Mouse (Mus musculus): ENCODE results near the gene Prrc2a. TPM values are rescaled to one million over a fixed set of nuclear protein-coding genes. Genes with fewer than 3 reads are reported as not detected.

The Prrc2a gene
- 181 and 196 TPM in 2 replicates for polyA plus RNA-seq (2015; fragmentation: Nextera tagmentation; extraction: Ambion mirVana)

DNA sequence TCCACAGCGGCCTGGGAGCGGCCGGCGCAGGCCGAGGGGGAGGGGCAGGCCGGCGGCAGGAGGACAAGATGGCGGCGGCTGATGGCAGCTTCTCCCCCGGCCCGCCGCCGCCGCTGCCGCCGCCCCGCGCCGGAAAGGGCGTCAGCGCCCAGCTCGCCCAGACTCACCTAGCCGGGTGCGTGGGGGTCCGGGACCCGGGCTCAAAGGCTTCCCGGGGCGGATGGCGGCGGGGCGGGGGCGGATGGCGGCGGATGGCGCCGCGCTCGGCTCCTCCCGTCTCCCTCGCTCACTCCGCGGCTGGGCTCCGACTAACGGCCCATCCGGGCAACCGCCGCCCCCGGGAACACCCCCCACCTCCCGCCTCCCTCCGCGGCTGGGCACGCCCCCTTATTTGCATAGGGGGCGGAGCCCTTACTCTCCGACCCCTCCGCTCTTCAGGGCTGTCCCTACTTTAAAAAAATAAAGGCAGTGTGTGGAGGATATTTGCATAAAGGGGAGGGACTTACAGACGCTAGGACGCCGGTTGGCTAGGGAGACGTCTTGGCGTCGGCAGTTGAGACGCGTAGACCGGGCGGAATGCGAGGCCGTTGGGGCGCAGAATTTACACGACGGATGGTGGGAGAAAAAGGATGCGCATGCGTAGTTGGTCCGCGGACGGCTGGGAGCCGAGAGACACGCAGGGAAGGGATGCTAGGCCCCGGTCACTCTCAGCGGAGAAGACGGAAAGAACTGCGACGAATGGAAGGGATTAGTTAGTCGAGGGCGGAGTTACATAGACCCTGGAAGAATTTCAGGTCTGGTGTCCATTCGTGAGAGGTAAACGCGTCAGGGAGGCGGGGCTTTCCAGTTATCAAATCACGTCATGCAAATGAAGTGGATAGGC, at the start of gene Prrc2a:
Gene Prrc2a, minus strand, starts transcription at position 330 of the 883 bp plus-strand sequence.
- Histone ChIP-seq H3K9me3 (no peaks in the 10 kb centered on the region), H3K4me2 (peak within 1 kb of the TSS; percentile 86), H3K4me3 (peak within 1 kb of the TSS; percentile 100), H3K27me3 (no peaks in the 10 kb centered on the region), H3K27ac (peak within 1 kb of the TSS; percentile 98), H3K36me3 (peaks cover 24% of the 10 kb centered on the region), H3K4me1 (replicated peaks) (peaks cover 43% of the 10 kb centered on the region), H3K9ac (peak within 1 kb of the TSS; percentile 100)
- WGBS = under 1% methylated on average over 46 of the region's 89 CpGs
- ATAC-seq (ENCODE audit: low FRiP score) = peak; percentile 95

GRCm38 (mm10) chr17:35213071-35213470, 48.4 kb upstream of the Prrc2a start:
- no peak overlapping the region for H3K9ac ChIP-seq
- no peaks in the 10 kb centered on the region for H3K36me3 ChIP-seq
- WGBS = 92% methylated on average over 5 of the region's 5 CpGs
- H3K4me2 ChIP-seq = no peak overlapping the region
- no peak overlapping the region for H3K27ac ChIP-seq
- ATAC-seq (ENCODE audit: low FRiP score) = no peak
- no peak overlapping the region for H3K4me3 ChIP-seq
- H3K27me3 ChIP-seq = no peaks in the 10 kb centered on the region
- H3K4me1 ChIP-seq (replicated peaks) = no peaks in the 10 kb centered on the region
- H3K9me3 ChIP-seq = no peaks in the 10 kb centered on the region

DNA sequence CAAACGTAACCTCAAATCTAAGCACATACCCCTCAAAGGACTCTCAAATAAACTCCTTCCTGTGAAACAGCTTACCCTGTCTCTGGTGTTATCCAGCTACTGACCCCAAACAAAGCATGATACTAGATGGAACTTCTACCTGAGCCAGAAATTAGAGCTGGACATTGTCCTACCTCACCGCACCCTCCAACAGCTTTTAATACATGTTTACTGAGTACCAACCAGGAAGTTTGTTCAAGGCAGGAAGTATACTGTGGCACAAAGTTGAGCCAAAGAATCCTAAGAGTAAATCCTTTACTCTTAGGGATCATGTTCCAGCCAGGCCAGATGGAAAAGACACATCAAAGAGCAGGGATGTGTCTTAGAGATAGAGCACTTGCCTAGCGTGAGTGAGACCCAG, 45.9 kb upstream of the Prrc2a start:
- Histone ChIP-seq H3K4me3 (no peak overlapping the region), H3K4me2 (no peak overlapping the region), H3K9me3 (no peaks in the 10 kb centered on the region), H3K27me3 (no peaks in the 10 kb centered on the region), H3K9ac (no peak overlapping the region), H3K36me3 (no peaks in the 10 kb centered on the region), H3K4me1 (replicated peaks) (no peaks in the 10 kb centered on the region), H3K27ac (no peak overlapping the region)
- 89% methylated on average over 3 of the region's 3 CpGs for WGBS
- no peak for ATAC-seq (ENCODE audit: low FRiP score)

GRCm38 (mm10) chr17:35209785-35210535, 45.3 kb upstream of the Prrc2a start:
- H3K4me2 ChIP-seq = no peak overlapping the region
- H3K36me3 ChIP-seq = no peaks in the 10 kb centered on the region
- H3K27ac ChIP-seq = no peak overlapping the region
- 71% methylated on average over 12 of the region's 12 CpGs for WGBS
- no peak overlapping the region for H3K4me3 ChIP-seq
- peaks cover 5% of the 10 kb centered on the region for H3K27me3 ChIP-seq
- no peak for ATAC-seq (ENCODE audit: low FRiP score)
- 0 out of 2 replicates have a peak, but pooled peaks cover 3% of the 10 kb centered on the region for H3K4me1 ChIP-seq (replicated peaks)
- H3K9me3 ChIP-seq = no peaks in the 10 kb centered on the region
- H3K9ac ChIP-seq = no peak overlapping the region

- no peak overlapping the region for H3K4me2 ChIP-seq
- WGBS = 58% methylated on average over 10 of the region's 10 CpGs
- no peak overlapping the region for H3K27ac ChIP-seq
- ATAC-seq (ENCODE audit: low FRiP score) = no peak
- H3K9me3 ChIP-seq = no peaks in the 10 kb centered on the region
- no peak overlapping the region for H3K4me3 ChIP-seq
- 0 out of 2 replicates have a peak, but pooled peaks cover 4% of the 10 kb centered on the region for H3K4me1 ChIP-seq (replicated peaks)
- H3K36me3 ChIP-seq = no peaks in the 10 kb centered on the region
- peaks cover 49% of the 10 kb centered on the region for H3K27me3 ChIP-seq
- peak overlapping the region; percentile 29; the same call in 1 of the 2 replicates for H3K9ac ChIP-seq
Observed at GRCm38 (mm10) chr17:35205380-35205769, 40.7 kb upstream of the Prrc2a start.

GRCm38 (mm10) chr17:35204494-35205379, 40.0 kb upstream of the Prrc2a start, which contains the start of gene Lta:
Gene Lta, minus strand, starts transcription at chr17:35205351.
- Histone ChIP-seq H3K27ac (no peak within 1 kb of the TSS), H3K4me2 (no peak within 1 kb of the TSS), H3K4me1 (replicated peaks) (0 out of 2 replicates have a peak, but pooled peaks cover 4% of the 10 kb centered on the region), H3K4me3 (no peak within 1 kb of the TSS), H3K36me3 (no peaks in the 10 kb centered on the region), H3K9ac (peak within 1 kb of the TSS; percentile 29; the same call in 1 of the 2 replicates), H3K9me3 (no peaks in the 10 kb centered on the region), H3K27me3 (peaks cover 55% of the 10 kb centered on the region)
- no peak for ATAC-seq (ENCODE audit: low FRiP score)
- WGBS = 35% methylated on average over 20 of the region's 20 CpGs

GRCm38 (mm10) chr17:35202442-35202841, 37.7 kb upstream of the Prrc2a start:
- no peak overlapping the region for H3K4me2 ChIP-seq
- H3K36me3 ChIP-seq = no peaks in the 10 kb centered on the region
- no peak overlapping the region for H3K4me3 ChIP-seq
- no peak overlapping the region for H3K27ac ChIP-seq
- ATAC-seq (ENCODE audit: low FRiP score) = no peak
- H3K4me1 ChIP-seq (replicated peaks) = 0 out of 2 replicates have a peak, but pooled peaks cover 4% of the 10 kb centered on the region
- H3K27me3 ChIP-seq = peaks cover 69% of the 10 kb centered on the region
- H3K9me3 ChIP-seq = no peaks in the 10 kb centered on the region
- 81% methylated on average over 4 of the region's 4 CpGs for WGBS
- no peak overlapping the region for H3K9ac ChIP-seq

GRCm38 (mm10) chr17:35201787-35202186, 37.1 kb upstream of the Prrc2a start, which contains the start of gene Tnf:
Gene Tnf, minus strand, starts transcription at chr17:35202007.
- H3K4me1 ChIP-seq (replicated peaks) = 0 out of 2 replicates have a peak, but pooled peaks cover 4% of the 10 kb centered on the region
- no peak within 1 kb of the TSS for H3K27ac ChIP-seq
- H3K36me3 ChIP-seq = no peaks in the 10 kb centered on the region
- H3K9ac ChIP-seq = no peak within 1 kb of the TSS
- WGBS = 52% methylated on average over 13 of the region's 13 CpGs
- H3K27me3 ChIP-seq = peaks cover 76% of the 10 kb centered on the region
- no peak within 1 kb of the TSS for H3K4me3 ChIP-seq
- no peaks in the 10 kb centered on the region for H3K9me3 ChIP-seq
- H3K4me2 ChIP-seq = no peak within 1 kb of the TSS
- ATAC-seq (ENCODE audit: low FRiP score) = no peak

GRCm38 (mm10) chr17:35201128-35201527, 36.4 kb upstream of the Prrc2a start:
- Histone ChIP-seq H3K9ac (no peak overlapping the region), H3K4me1 (replicated peaks) (peaks cover 6% of the 10 kb centered on the region), H3K9me3 (no peaks in the 10 kb centered on the region), H3K36me3 (no peaks in the 10 kb centered on the region), H3K4me2 (no peak overlapping the region), H3K4me3 (no peak overlapping the region), H3K27ac (no peak overlapping the region), H3K27me3 (peaks cover 82% of the 10 kb centered on the region)
- WGBS = 75% methylated on average over 11 of the region's 11 CpGs
- ATAC-seq (ENCODE audit: low FRiP score) = no peak

GRCm38 (mm10) chr17:35200398-35200797, 35.7 kb upstream of the Prrc2a start:
- H3K9ac ChIP-seq = no peak overlapping the region
- H3K27ac ChIP-seq = no peak overlapping the region
- H3K9me3 ChIP-seq = no peaks in the 10 kb centered on the region
- H3K27me3 ChIP-seq = peaks cover 89% of the 10 kb centered on the region
- no peaks in the 10 kb centered on the region for H3K36me3 ChIP-seq
- no peak overlapping the region for H3K4me3 ChIP-seq
- H3K4me1 ChIP-seq (replicated peaks) = peaks cover 13% of the 10 kb centered on the region
- no peak for ATAC-seq (ENCODE audit: low FRiP score)
- no peak overlapping the region for H3K4me2 ChIP-seq
- 89% methylated on average over 11 of the region's 11 CpGs for WGBS

- H3K4me2 ChIP-seq = no peak overlapping the region
- peaks cover 90% of the 10 kb centered on the region for H3K27me3 ChIP-seq
- no peaks in the 10 kb centered on the region for H3K36me3 ChIP-seq
- H3K4me1 ChIP-seq (replicated peaks) = peaks cover 18% of the 10 kb centered on the region
- H3K9me3 ChIP-seq = no peaks in the 10 kb centered on the region
- no peak overlapping the region for H3K4me3 ChIP-seq
- no peak overlapping the region for H3K27ac ChIP-seq
- no peak for ATAC-seq (ENCODE audit: low FRiP score)
- WGBS = 32% methylated on average over 8 of the region's 8 CpGs
- H3K9ac ChIP-seq = no peak overlapping the region
Observed at GRCm38 (mm10) chr17:35198946-35199345, 34.2 kb upstream of the Prrc2a start.
